Mouse (Mus musculus) testis, adult 2 months (tissue): Measurements from ENCODE around the gene Trim37. TPM values are rescaled to one million over a fixed set of nuclear protein-coding genes. Genes with fewer than 3 reads are reported as not detected.
"Not testable (repeated sequence)": the region's sequence is repeated elsewhere in the genome, so short reads cannot be mapped to it uniquely, and the experiment has no call there.

Source experiments
- H3K27ac ChIP-seq: fragments of 200-500 bp; 2 replicates; pipeline ENCODE4 v1.5.1; 2012; ENCODE audit warnings: low read depth, low read length; ENCODE audit not compliant: control insufficient read depth, insufficient read depth
- H3K27me3 ChIP-seq: fragments of 200-500 bp; 2 replicates; pipeline ENCODE4 v1.6.1; 2012; ENCODE audit warnings: mild to moderate bottlenecking, low read length, moderate library complexity; ENCODE audit not compliant: control insufficient read depth, insufficient read depth
- H3K36me3 ChIP-seq: fragments of 200-500 bp; 2 replicates; pipeline ENCODE4 v1.6.1; 2012; ENCODE audit warnings: mild to moderate bottlenecking, low read length; ENCODE audit not compliant: control insufficient read depth, insufficient read depth
- H3K4me1 ChIP-seq: fragments of 200-500 bp; 2 replicates; pipeline ENCODE4 v1.6.1; 2012; ENCODE audit warnings: low read length; ENCODE audit not compliant: control insufficient read depth, insufficient read depth
- H3K4me3 ChIP-seq: fragments of 200-500 bp; 2 replicates; pipeline ENCODE4 v1.5.1; 2012; ENCODE audit warnings: low read depth, mild to moderate bottlenecking, low read length, moderate library complexity, mixed read lengths; ENCODE audit not compliant: control insufficient read depth
- CTCF ChIP-seq: fragments of 200-500 bp; IDR thresholded peaks from 2 replicates; pipeline ENCODE4 v1.5.1; 2012; ENCODE audit warnings: low read depth, mild to moderate bottlenecking, inconsistent platforms, low read length, moderate library complexity; ENCODE audit not compliant: control insufficient read depth, insufficient read depth, insufficient replicate concordance
- POLR2A ChIP-seq: fragments of 200-500 bp; IDR thresholded peaks from 2 replicates; pipeline ENCODE4 v1.6.1; 2012; ENCODE audit warnings: low read depth, mild to moderate bottlenecking, inconsistent platforms, low read length, moderate library complexity; ENCODE audit not compliant: control insufficient read depth
- polyA plus RNA-seq: library from polyadenylated mRNA; depleted of rRNA; stranded (reverse); fragments of >200 nt; gene quantifications from 2 replicates; pipeline ENCODE4 v1.2.3, GENCODE M21; 2012; rRNA removed

The Trim37 gene
- polyA plus RNA-seq, 1 experiment: 99.4 TPM

GRCm38 (mm10) chr11:87254149-87254548, 127.3 kb downstream of the Trim37 start:
- Histone ChIP-seq H3K4me1 (peaks cover 3% of the 10 kb centered on the region), H3K4me3 (no peak overlapping the region), H3K36me3 (no peaks in the 10 kb centered on the region), H3K27ac (peak overlapping the region; percentile 56), H3K27me3 (no peaks in the 10 kb centered on the region)
- no peak for TF ChIP-seq CTCF
- TF ChIP-seq POLR2A: no peak

- no peak overlapping the region for H3K4me3 ChIP-seq
- no peaks in the 10 kb centered on the region for H3K36me3 ChIP-seq
These were observed 130.4 kb downstream of the Trim37 start for GRCm38 (mm10) chr11:87257282-87257681.

GRCm38 (mm10) chr11:87259792-87260191, 132.9 kb downstream of the Trim37 start:
- Histone ChIP-seq H3K4me1 (no peaks in the 10 kb centered on the region), H3K4me3 (no peak overlapping the region), H3K27ac (no peak overlapping the region), H3K36me3 (no peaks in the 10 kb centered on the region), H3K27me3 (no peaks in the 10 kb centered on the region)
- TF ChIP-seq POLR2A (no peak), CTCF (no peak)

More at GRCm38 (mm10) chr11:87257282-87257681, 130.4 kb downstream of the Trim37 start:
- no peak overlapping the region for H3K27ac ChIP-seq
- TF ChIP-seq CTCF (no peak), POLR2A (no peak)
- peaks cover 3% of the 10 kb centered on the region for H3K4me1 ChIP-seq
- H3K27me3 ChIP-seq: no peaks in the 10 kb centered on the region

GRCm38 (mm10) chr11:87261705-87262104, 134.8 kb downstream of the Trim37 start:
- not testable (repeated sequence) for H3K4me1 ChIP-seq, H3K27ac ChIP-seq, H3K36me3 ChIP-seq, H3K27me3 ChIP-seq, H3K4me3 ChIP-seq

- no peak for TF ChIP-seq POLR2A
- Histone ChIP-seq H3K27ac (no peak overlapping the region), H3K4me3 (no peak overlapping the region), H3K4me1 (no peaks in the 10 kb centered on the region), H3K36me3 (no peaks in the 10 kb centered on the region), H3K27me3 (no peaks in the 10 kb centered on the region)
These were observed 137.1 kb downstream of the Trim37 start for GRCm38 (mm10) chr11:87263946-87264345.

GRCm38 (mm10) chr11:87266246-87266645, 139.4 kb downstream of the Trim37 start:
- H3K4me3 ChIP-seq: no peak overlapping the region
- no peak overlapping the region for H3K27ac ChIP-seq
- H3K36me3 ChIP-seq: no peaks in the 10 kb centered on the region
- no peaks in the 10 kb centered on the region for H3K27me3 ChIP-seq
- no peak for TF ChIP-seq POLR2A
- no peak for TF ChIP-seq CTCF
- no peaks in the 10 kb centered on the region for H3K4me1 ChIP-seq

GRCm38 (mm10) chr11:87268803-87269202, 141.9 kb downstream of the Trim37 start:
- Histone ChIP-seq H3K4me3 (no peak overlapping the region), H3K4me1 (no peaks in the 10 kb centered on the region), H3K36me3 (no peaks in the 10 kb centered on the region), H3K27me3 (no peaks in the 10 kb centered on the region), H3K27ac (no peak overlapping the region)
- no peak for TF ChIP-seq POLR2A

Other genes with a start within 250 kb of the Trim37 start
- gene Ypel2, start 133.4 kb upstream of the Trim37 start, polyA plus RNA-seq: 1.2 and 1.5 TPM in 2 replicates
- 80.8 and 83.6 TPM in 2 replicates for gene Gdpd1, start 53.0 kb upstream of the Trim37 start, polyA plus RNA-seq
- gene Smg8, start 40.3 kb upstream of the Trim37 start, polyA plus RNA-seq: 7.5 and 8.0 TPM in 2 replicates
- 4.2 and 5.7 TPM in 2 replicates for gene Prr11, start 18.4 kb upstream of the Trim37 start, polyA plus RNA-seq
- gene Ska2, start 17.8 kb upstream of the Trim37 start, polyA plus RNA-seq: 1.9 and 2.8 TPM in 2 replicates
- 3.5 and 4.1 TPM in 2 replicates for gene Ppm1e, start 231.9 kb downstream of the Trim37 start, polyA plus RNA-seq